Mouse (Mus musculus) brain, embryonic 14.5 days (tissue): Measurements from ENCODE around the gene BC025920.

Experiments used
- CTCF ChIP-seq: fragments of 200-500 bp; IDR thresholded peaks from 2 replicates; pipeline ENCODE4 v1.5.1; 2012; ENCODE audit warnings: inconsistent platforms, mild to moderate bottlenecking, moderate library complexity, borderline replicate concordance; ENCODE audit not compliant: insufficient read depth, insufficient read length; ENCODE audit errors: extremely low read depth
- POLR2A ChIP-seq: fragments of 200-500 bp; IDR thresholded peaks from 2 replicates; pipeline ENCODE4 v1.6.1; 2012; ENCODE audit warnings: mild to moderate bottlenecking, inconsistent platforms, borderline replicate concordance; ENCODE audit not compliant: poor library complexity, insufficient read depth, insufficient read length, severe bottlenecking; ENCODE audit errors: extremely low read depth

DNA sequence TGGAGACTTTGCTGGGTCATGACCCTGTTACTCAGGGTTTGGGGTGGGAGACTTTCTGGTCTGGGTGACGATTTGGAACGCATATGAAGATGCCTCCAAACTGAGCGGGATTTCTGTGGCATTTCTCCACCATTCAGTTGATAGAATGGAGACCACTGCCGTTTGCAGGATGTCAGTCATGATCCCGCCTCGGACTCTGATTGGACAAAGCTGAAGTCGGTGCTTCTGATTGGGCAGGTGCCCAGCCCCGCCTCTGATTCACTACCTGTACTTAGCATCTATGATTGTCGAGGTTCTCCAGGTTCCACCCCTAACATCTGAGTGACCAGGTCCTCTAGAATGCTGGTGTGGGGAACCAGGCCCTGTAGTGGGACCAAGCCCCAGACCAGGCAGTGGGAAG lies 14.7 kb downstream of the BC025920 start:
- no peak for TF ChIP-seq POLR2A
- TF ChIP-seq CTCF, result no peak
